Mouse (Mus musculus): ENCODE results near the gene Zbed6.

- TF ChIP-seq CTCF (IDR thresholded peaks at IDR 0.05) (no peak), EP300 (IDR thresholded peaks at IDR 0.05) (no peak)
Observed at GRCm38 (mm10) chr1:133670776-133671175, 10.1 kb upstream of the Zbed6 start.

Measured in lung, postnatal 0 days (tissue).